Mouse (Mus musculus): ENCODE measurements around the gene Rab38.

Gene Rab38

GRCm38 (mm10) chr7:88429786-88430691 lies at the start of gene Rab38:
Gene Rab38 (plus strand): TSS chr7:88430273.
- no peak for DNase-seq (ENCODE audit: low spot score)

DNA sequence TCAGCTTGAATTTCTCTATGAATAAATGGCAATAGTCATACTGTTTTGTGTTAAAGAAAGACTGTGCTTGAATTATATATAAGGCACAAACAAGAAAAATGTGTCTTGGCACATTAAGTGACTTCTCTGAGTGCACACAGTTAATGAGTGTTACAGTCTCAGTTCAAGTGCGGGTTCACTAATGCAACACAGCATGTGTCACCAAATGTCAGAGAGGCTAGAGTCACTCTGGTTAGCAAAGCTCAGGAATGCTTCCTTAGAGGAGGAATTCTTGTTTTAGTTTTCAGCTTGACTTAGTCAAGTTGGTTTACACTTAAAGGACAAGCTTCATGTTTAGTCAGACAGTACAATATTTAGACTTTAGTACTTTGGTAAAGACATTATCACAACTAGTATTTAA lies 35.5 kb upstream of the Rab38 start:
- DNase-seq (ENCODE audit: low spot score), result no peak

- DNase-seq (ENCODE audit: low spot score), result no peak
These were observed 34.3 kb upstream of the Rab38 start for GRCm38 (mm10) chr7:88395745-88396144.

GRCm38 (mm10) chr7:88405311-88405710 lies 24.8 kb upstream of the Rab38 start:
- no peak for DNase-seq (ENCODE audit: low spot score)

DNA sequence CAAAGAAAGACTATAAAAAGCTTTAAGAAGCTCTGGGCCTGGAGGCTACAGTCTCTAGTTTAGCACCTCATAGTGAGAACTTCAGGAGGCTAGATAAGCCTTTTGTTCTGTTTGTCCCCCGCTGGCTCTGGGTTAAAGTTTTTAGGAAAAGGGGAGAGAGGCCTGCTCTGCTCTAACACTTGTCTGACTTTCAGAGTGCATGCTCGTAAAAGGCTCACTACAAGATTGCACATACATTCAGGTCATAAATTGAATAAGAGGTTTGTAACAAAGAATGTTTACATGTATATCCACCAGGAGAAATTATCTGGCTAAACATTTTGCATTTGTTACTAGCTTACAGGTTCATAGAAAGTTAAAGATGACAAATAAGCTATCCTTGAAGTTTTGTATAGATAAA lies 23.6 kb upstream of the Rab38 start:
- no peak for DNase-seq (ENCODE audit: low spot score)

DNA sequence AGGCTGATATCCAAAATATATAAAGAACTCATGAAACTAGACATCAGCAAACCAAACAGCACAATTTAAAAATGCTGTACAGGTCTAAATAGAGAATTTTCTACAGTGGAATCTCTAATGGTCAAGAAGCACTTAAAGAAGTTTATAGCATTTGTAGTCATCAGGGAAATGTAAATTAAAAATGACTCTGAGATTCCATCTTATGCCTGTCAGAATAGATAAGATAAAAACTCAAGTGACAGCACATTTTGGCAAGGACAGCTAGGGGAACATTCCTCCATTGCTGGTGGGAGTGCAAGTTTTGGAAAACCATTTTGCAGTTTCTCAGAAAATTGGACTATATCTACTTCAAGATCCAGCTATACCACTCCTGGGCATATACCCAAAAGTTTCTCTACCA lies 8.3 kb upstream of the Rab38 start:
- no peak for DNase-seq (ENCODE audit: low spot score)

GRCm38 (mm10) chr7:88423889-88424288 lies 6.2 kb upstream of the Rab38 start:
- no peak for DNase-seq (ENCODE audit: low spot score)

- no peak for DNase-seq (ENCODE audit: low spot score)
These were observed 4.3 kb upstream of the Rab38 start for GRCm38 (mm10) chr7:88425744-88426143.

- no peak for DNase-seq (ENCODE audit: low spot score)
These were observed 2.6 kb upstream of the Rab38 start for GRCm38 (mm10) chr7:88427484-88427883.

DNA sequence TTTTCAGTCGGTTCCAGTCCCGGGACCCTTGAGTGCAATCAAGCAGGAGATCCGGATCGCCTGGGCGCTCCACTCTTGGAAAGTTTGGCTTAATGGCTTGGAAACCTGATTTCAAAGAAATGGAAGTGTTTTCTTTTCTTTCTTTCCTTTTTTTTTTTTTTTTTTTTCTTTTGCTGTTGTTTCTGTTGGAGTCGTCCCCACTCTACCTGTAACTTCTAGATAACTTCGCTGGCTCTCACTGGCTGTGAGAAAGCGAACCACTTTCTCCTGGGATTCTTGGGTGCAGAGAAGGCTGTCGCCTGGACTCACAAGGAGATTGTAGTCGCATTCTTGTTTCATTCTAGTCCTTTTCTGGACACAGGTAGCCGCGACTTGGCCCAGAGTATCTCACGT lies 615 bp downstream of the Rab38 start:
- no peak for DNase-seq (ENCODE audit: low spot score)

- DNase-seq (ENCODE audit: low spot score), result no peak
These were observed 10.2 kb downstream of the Rab38 start for GRCm38 (mm10) chr7:88440301-88440700.

DNA sequence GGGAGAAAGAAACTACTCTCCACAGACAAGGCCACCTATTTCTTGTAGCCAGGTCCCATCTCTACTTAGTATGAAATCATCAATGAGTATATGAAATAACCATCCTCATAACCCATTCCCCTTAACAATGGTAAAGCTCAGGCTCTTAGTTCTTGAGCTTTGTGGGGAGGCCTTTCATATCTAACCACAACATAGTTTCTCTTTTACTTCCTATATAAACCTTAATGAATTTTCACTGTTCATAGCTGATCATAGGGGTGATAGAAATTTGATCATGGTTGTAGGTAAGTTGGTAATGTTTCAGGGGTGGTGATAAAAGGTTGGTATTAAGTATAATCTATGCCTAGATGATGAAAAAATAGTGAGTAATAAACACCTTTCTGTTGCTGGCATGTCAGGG lies 12.6 kb downstream of the Rab38 start:
- DNase-seq (ENCODE audit: low spot score), result no peak

DNA sequence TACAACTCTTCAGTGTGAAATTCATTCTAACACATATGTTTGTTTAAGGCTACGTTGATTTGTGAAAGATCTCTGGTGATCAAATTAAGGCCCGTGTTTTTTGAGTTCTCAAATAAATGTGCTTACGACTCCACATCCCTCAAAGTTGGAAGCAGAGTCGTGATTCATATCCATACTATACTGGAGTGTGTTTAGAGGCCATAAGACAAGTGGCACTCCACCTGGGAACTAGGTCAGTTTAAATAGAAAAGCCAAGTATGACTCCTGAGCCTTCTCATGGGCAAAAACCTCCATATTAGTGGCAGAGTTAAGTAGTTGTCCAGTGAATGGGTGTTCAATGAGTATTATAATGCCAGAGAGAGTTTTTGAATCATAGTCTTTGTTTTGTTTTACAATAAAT lies 13.4 kb downstream of the Rab38 start:
- no peak for DNase-seq (ENCODE audit: low spot score)

DNA sequence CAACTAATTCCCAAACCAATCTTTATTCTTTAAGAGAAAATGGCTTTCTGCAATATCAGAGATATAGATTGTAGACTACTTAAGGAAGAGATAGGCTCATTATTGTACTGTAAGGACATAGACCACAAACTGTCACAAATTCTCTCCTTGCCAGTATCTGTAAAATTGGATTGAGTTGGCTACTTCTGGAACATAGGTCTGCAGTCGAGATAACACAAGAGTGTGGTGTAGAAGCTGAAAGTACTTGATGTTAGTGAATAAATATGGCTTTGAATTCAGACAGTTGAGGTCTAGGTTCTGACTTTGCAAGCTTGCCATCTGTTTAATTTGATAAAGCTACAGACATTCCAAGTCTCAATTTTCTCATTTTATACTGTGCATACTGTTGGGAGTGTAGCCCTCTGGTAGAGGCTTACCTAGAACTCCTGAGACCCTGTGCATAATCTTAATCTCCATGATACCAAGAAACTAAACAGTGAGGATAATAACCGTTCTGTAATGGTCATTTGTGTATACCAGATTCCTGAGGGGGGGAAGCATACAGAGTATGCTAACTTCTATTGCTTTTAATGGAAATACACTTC lies 15.3 kb downstream of the Rab38 start:
- DNase-seq (ENCODE audit: low spot score), result no peak

- no peak for DNase-seq (ENCODE audit: low spot score)
These were observed 23.2 kb downstream of the Rab38 start for GRCm38 (mm10) chr7:88453234-88453633.

- DNase-seq (ENCODE audit: low spot score), result no peak
These were observed 27.8 kb downstream of the Rab38 start for GRCm38 (mm10) chr7:88457827-88458226.

GRCm38 (mm10) chr7:88467754-88468153 lies 37.7 kb downstream of the Rab38 start:
- DNase-seq (ENCODE audit: low spot score), result no peak

DNA sequence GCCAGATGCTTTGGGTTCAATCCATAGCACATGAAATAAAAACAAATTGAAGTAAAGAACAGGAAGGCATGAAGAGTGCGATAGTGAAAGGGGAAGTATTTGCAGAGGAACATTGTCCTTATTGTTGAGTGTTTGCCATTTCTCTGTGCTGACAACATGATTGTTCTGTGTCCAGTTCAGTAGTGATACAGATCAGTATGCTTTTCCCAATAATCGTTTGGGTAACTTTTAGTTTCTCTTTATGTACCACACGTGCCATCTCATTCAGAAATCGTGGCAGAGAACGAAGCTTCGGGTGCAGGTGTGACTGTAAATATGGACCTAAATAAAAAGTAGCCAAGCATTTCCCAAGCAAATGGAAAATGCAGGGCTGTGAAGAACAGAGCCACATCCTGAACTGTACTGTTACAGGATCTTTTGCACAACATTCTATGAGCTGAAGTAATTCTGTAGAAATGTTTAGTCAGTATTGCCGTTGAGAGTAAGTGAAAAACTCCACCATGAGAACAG lies 52.1 kb downstream of the Rab38 start:
- DNase-seq (ENCODE audit: low spot score), result no peak

- no peak for DNase-seq (ENCODE audit: low spot score)
These were observed 52.6 kb downstream of the Rab38 start for GRCm38 (mm10) chr7:88482628-88483027.

DNA sequence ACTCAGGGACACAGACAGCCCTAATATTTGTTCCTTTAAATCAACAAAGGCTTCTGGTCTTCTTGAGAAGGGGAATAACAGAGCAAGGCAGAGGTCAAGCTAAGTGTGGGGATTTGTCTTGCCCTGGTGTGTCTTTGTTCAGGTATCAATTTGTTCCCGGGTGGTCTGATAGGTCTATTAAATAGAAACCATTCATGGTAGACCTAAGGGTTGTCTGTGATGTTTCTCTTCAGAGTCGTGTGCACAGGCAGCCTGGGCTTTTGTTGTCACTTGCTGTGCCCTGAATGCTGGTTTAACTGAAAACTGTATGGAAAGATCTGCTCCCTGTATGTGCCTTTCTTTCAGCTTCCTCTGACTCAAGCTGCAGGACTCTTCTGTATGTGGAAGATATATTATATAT lies 60.9 kb downstream of the Rab38 start:
- DNase-seq (ENCODE audit: low spot score), result no peak

- DNase-seq (ENCODE audit: low spot score), result no peak
These were observed 72.2 kb downstream of the Rab38 start for GRCm38 (mm10) chr7:88502217-88502817.

DNA sequence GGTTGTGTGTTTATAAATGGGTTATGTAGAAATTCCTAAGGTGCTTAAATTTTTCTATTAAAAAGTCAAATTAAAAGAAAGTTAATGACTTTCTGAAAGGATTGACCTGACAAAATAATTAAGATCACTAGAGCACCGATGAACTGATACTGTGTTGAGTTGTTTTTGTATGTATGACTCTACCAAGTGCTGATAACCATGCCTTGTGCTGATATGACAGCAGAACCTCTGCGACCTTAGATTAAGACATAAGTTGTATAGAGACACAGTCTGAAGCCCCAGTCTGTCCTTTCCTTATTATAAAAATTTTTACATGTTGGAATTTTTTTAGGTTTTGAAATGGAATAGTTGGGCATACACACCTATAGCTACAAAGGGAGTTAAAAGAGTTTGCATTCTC lies 79.7 kb downstream of the Rab38 start:
- DNase-seq (ENCODE audit: low spot score), result no peak

- DNase-seq (ENCODE audit: low spot score), result no peak
These were observed 92.4 kb downstream of the Rab38 start for GRCm38 (mm10) chr7:88522481-88522880.

Data from MN1 (cell line).